Mouse (Mus musculus) neural tube, embryonic 11.5 days (tissue): ENCODE results near the gene Fbxl22. TPM values are rescaled to one million over a fixed set of nuclear protein-coding genes. Genes with fewer than 3 reads are reported as not detected.
A peak's percentile ranks its signal among the peaks of the same experiment; 100 is the strongest.

Experiments used
- ATAC-seq: fragments of 200-750 bp; cut with Nextera tagmentation; 2 replicates; pipeline ENCODE4 v1.8.0; 2017; ENCODE audit warnings: moderate number of reproducible peaks, mild to moderate bottlenecking, moderate TSS enrichment, moderate library complexity; ENCODE audit not compliant: insufficient read depth, low FRiP score, low TSS enrichment
- DNase-seq: peaks from one replicate; pipeline ENCODE4 v3.0.0-alpha.2; 2015; ENCODE audit warnings: low spot score
- H3K27ac ChIP-seq: fragments of 300-500 bp; sonication (generic); 2 replicates; pipeline ENCODE4 v1.5.1; 2014; ENCODE audit warnings: low read depth, mild to moderate bottlenecking, low read length
- H3K27me3 ChIP-seq: fragments of 300-500 bp; sonication (generic); 2 replicates; pipeline ENCODE4 v1.6.1; 2014; ENCODE audit warnings: mild to moderate bottlenecking, low read length, mixed read lengths; ENCODE audit not compliant: control insufficient read depth, insufficient read depth
- H3K36me3 ChIP-seq: fragments of 300-500 bp; sonication (generic); 2 replicates; pipeline ENCODE4 v1.6.1; 2014; ENCODE audit warnings: mild to moderate bottlenecking, low read length, moderate library complexity, mixed read lengths; ENCODE audit not compliant: control insufficient read depth, insufficient read depth
- H3K4me1 ChIP-seq: fragments of 300-500 bp; sonication (generic); 2 replicates; pipeline ENCODE4 v1.6.1; 2014; ENCODE audit warnings: low read length, mixed read lengths; ENCODE audit not compliant: control insufficient read depth, insufficient read depth
- H3K4me2 ChIP-seq: fragments of 300-500 bp; sonication (generic); 2 replicates; pipeline ENCODE4 v1.6.1; 2014; ENCODE audit warnings: low read depth, mild to moderate bottlenecking, moderate library complexity
- H3K4me3 ChIP-seq: fragments of 300-500 bp; sonication (generic); 2 replicates; pipeline ENCODE4 v1.5.1; 2014; ENCODE audit warnings: low read depth, low read length
- H3K9ac ChIP-seq: fragments of 300-500 bp; sonication (generic); 2 replicates; pipeline ENCODE4 v1.6.1; 2014; ENCODE audit warnings: mild to moderate bottlenecking, low read length
- H3K9me3 ChIP-seq: fragments of 300-500 bp; sonication (generic); 2 replicates; pipeline ENCODE4 v1.6.1; 2016; ENCODE audit warnings: low read length; ENCODE audit not compliant: control insufficient read depth
- WGBS: fragments of 180-500 bp; shearing (Covaris S2); extraction: QIAGEN DNeasy Blood & Tissue Kit; methylation state at CpG from one replicate; pipeline ENCODE4 v1.1.7; 2014; 5-methylcytosine and 5-hydroxymethylcytosine counted together
- polyA plus RNA-seq: library from polyadenylated mRNA; unstranded; fragments of >200 nt; fragmentation: Nextera tagmentation; extraction: Ambion mirVana; gene quantifications from 2 replicates; pipeline ENCODE4 v1.2.1, GENCODE M21; 2014

The Fbxl22 gene
- polyA plus RNA-seq = 2.8 and 3.0 TPM in 2 replicates

DNA sequence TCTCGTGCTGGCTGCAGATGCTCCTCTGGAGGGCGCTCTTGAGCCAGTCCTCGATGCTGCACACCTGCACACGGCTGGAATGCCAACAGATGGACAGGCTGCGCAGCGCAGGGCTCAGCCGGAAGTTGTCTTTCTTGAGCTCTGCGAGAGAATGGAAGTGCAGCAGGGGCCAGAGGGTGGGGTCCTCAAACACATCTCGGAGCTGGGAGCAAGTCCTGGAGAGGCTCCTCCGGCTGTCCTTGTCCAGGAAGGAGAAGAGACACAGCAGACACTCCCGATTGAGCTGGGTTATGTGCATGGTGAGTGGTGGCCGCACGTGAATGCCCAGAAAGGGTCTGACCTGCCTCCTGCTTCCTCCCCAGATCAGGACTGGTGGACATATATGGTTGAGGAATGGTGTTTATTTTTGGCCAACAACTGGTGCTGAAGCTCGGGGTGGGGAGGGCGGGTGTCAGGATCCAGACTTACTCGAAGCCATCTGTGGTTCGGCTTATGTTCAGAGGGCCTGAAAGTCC lies at the start of gene Fbxl22:
TSS of gene Fbxl22 (minus strand) at position 338 of the 515 bp plus-strand sequence.
- Histone ChIP-seq H3K9ac (no peak within 1 kb of the TSS), H3K9me3 (no peaks in the 10 kb centered on the region), H3K27ac (0 out of 2 replicates have a peak within 1 kb of the TSS, but pooled peaks have one; percentile 8), H3K4me2 (no peak within 1 kb of the TSS), H3K4me3 (no peak within 1 kb of the TSS), H3K4me1 (peaks cover 4% of the 10 kb centered on the region; the same call in 1 of the 2 replicates), H3K36me3 (peaks cover 8% of the 10 kb centered on the region), H3K27me3 (no peaks in the 10 kb centered on the region)
- 76% methylated on average over 17 of the region's 17 CpGs for WGBS
- ATAC-seq (no peak), DNase-seq (peak; percentile 32)

DNA sequence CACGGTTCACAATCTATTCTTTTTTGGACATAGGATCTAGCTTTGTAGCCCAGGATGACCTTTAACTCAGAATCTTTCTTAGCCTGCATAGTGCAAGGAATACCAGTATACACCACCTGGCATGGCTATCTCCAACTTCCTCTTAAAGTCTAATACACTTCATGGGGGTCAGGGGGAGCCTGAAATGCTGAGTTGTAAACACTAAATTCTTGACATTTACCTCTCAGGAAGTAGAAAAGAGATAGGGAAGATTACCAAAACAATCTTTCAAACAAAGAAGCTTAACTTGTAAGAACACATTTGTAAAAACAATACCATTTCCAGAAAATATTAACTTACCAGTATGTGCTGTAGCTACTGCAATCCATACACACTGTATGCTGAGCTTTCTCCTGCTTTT lies 47.8 kb upstream of the Fbxl22 start:
- Histone ChIP-seq H3K36me3 (no peaks in the 10 kb centered on the region), H3K4me1 (no peaks in the 10 kb centered on the region), H3K4me2 (no peak overlapping the region), H3K9me3 (no peaks in the 10 kb centered on the region), H3K27me3 (no peaks in the 10 kb centered on the region), H3K4me3 (no peak overlapping the region), H3K27ac (no peak overlapping the region), H3K9ac (no peak overlapping the region)
- 91% methylated on average over 1 of the region's 1 CpGs for WGBS
- DNase-seq = no peak
- ATAC-seq = no peak

DNA sequence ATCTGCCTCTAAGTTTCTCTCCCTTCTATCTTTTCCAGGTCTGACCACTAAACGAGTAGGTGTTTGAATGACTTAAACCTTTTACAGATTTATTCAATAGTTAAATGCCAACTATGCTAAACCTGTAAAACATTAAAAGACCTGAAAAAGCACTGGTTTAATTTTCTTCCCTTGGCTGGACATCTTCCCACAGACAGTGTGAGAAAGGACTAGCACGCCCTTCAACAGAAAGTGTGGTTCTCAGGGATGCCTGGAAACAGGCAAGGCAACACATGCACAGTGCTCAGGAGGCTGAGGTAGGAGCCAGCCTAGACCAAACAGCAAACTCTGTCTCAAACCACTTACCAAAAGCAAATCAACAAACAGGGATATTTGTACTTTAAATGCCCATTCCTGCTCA lies 47.1 kb upstream of the Fbxl22 start:
- Histone ChIP-seq H3K4me3 (no peak overlapping the region), H3K9me3 (no peaks in the 10 kb centered on the region), H3K36me3 (no peaks in the 10 kb centered on the region), H3K27ac (no peak overlapping the region), H3K9ac (no peak overlapping the region), H3K4me1 (no peaks in the 10 kb centered on the region), H3K4me2 (no peak overlapping the region), H3K27me3 (no peaks in the 10 kb centered on the region)
- DNase-seq (no peak), ATAC-seq (no peak)
- WGBS = 90% methylated on average over 2 of the region's 2 CpGs

DNA sequence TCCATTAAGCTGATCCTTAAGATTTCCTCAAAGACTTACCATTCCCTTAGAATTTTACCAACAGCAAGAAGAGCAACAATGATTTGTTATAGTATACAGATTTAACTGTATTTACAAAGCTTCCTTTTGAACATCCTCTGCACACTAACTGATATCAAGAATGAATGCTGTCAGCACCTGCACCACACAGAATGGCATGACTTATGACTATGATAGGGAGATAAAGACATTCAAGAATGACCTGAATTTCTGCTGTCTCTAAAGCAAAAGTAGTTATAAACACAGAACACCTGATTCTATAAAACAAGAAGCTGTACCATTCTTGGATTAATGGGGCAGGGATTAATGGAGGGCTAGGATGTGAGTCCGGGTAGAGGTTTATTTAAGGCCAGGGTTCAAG lies 46.3 kb upstream of the Fbxl22 start:
- Histone ChIP-seq H3K27me3 (no peaks in the 10 kb centered on the region), H3K4me1 (no peaks in the 10 kb centered on the region), H3K36me3 (no peaks in the 10 kb centered on the region), H3K9me3 (no peaks in the 10 kb centered on the region), H3K9ac (no peak overlapping the region), H3K4me3 (no peak overlapping the region), H3K27ac (no peak overlapping the region), H3K4me2 (no peak overlapping the region)
- no peak for DNase-seq
- ATAC-seq = no peak
- WGBS = 86% methylated on average over 1 of the region's 1 CpGs

DNA sequence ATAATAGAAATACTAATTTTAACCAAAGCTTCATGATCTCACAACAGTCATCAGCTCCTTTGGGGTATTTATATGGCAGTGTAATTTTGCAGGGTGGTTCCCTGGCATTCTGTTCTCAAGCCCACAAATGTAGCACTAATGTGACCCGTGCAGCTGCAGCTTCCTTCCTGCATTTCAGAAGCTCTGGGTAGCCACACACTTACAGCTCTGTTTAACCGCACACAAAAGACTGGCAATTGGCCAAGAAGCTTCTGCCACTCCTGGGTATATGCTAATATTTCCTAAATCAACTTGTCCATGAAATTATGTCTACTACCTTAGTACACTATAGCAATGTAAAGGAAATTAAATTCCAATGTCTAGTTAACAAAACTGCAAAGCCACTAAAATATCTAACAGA lies 45.9 kb upstream of the Fbxl22 start:
- no peak for ATAC-seq
- no peak overlapping the region for H3K4me3 ChIP-seq
- no peaks in the 10 kb centered on the region for H3K36me3 ChIP-seq
- no peaks in the 10 kb centered on the region for H3K4me1 ChIP-seq
- whole genome bisulfite sequencing = 59% methylated on average over 2 of the region's 2 CpGs
- H3K9ac ChIP-seq = no peak overlapping the region
- H3K27ac ChIP-seq = no peak overlapping the region
- H3K4me2 ChIP-seq = no peak overlapping the region
- peak; percentile 22 for DNase-seq
- no peaks in the 10 kb centered on the region for H3K27me3 ChIP-seq
- H3K9me3 ChIP-seq = no peaks in the 10 kb centered on the region

DNA sequence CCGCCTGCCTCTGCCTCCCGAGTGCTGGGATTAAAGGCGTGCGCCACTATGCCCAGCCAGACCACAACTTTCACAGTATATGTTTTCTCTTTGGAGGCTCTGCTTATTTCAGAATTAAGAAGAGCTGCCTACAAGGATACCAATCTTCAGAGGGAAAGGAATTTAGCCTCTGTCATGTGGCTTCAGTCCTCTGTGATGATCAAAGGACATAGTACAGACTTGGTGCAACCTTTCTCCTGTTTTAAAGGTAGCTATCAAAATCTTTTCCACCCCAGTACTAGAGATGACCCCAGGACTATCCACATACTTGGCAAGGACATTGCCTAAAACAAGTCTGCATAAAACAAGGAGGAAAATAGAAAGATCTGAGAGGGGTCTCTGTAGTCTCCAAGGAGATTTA lies 44.6 kb upstream of the Fbxl22 start:
- DNase-seq (no peak), ATAC-seq (no peak)
- Histone ChIP-seq H3K9ac (no peak overlapping the region), H3K9me3 (no peaks in the 10 kb centered on the region), H3K4me1 (no peaks in the 10 kb centered on the region), H3K4me3 (no peak overlapping the region), H3K4me2 (no peak overlapping the region), H3K27ac (no peak overlapping the region), H3K36me3 (no peaks in the 10 kb centered on the region), H3K27me3 (no peaks in the 10 kb centered on the region)
- WGBS = 97% methylated on average over 4 of the region's 4 CpGs

DNA sequence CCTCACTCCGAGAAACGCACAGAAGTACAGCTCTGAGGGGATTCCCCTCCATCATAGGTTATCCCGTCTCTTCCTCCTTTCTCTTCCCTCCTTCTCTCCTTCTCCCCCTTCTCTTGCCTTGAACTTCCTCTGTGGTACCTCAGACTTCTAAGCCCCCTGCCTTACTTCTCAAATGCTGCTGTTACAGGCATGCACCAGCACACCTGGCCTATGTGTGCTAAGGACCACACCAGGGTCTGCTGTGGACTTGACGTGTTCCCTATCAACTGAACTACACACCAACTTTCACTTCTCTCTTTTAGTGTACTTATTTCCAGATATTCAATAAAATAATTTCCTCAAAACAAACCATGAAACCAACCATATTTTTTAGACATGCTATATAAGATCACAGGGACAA lies 28.4 kb upstream of the Fbxl22 start:
- H3K9me3 ChIP-seq = no peaks in the 10 kb centered on the region
- H3K9ac ChIP-seq = no peak overlapping the region
- H3K36me3 ChIP-seq = peaks cover 12% of the 10 kb centered on the region
- H3K4me1 ChIP-seq = no peaks in the 10 kb centered on the region
- H3K27ac ChIP-seq = no peak overlapping the region
- WGBS = 88% methylated on average over 4 of the region's 4 CpGs
- no peaks in the 10 kb centered on the region for H3K27me3 ChIP-seq
- ATAC-seq (no peak), DNase-seq (no peak)
- no peak overlapping the region for H3K4me2 ChIP-seq
- H3K4me3 ChIP-seq = no peak overlapping the region

DNA sequence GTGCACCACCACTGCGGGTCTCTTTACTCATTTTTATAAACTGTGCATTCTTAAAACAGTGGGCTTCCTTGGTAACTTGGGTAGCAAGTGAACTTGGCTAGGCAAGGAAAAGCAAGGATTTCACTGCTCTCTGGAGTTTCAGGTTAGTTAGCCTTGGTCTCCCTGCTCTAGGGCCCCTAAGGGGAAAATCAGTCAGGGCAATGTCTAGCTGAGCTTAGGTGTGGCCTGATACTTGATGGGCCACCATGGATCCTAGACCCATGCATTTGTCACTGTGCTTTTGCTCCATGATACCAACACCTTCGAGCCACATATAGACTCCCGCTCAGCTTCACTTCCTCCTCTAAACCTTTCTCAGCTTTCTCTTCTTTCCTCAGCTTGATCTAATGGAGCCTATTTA lies 7.2 kb upstream of the Fbxl22 start:
- peaks cover 11% of the 10 kb centered on the region for H3K36me3 ChIP-seq
- DNase-seq (no peak), ATAC-seq (no peak)
- H3K4me3 ChIP-seq = no peak overlapping the region
- H3K27me3 ChIP-seq = no peaks in the 10 kb centered on the region
- WGBS = 94% methylated on average over 3 of the region's 3 CpGs
- no peaks in the 10 kb centered on the region for H3K9me3 ChIP-seq
- no peak overlapping the region for H3K9ac ChIP-seq
- no peak overlapping the region for H3K27ac ChIP-seq
- H3K4me2 ChIP-seq = no peak overlapping the region
- no peaks in the 10 kb centered on the region for H3K4me1 ChIP-seq

DNA sequence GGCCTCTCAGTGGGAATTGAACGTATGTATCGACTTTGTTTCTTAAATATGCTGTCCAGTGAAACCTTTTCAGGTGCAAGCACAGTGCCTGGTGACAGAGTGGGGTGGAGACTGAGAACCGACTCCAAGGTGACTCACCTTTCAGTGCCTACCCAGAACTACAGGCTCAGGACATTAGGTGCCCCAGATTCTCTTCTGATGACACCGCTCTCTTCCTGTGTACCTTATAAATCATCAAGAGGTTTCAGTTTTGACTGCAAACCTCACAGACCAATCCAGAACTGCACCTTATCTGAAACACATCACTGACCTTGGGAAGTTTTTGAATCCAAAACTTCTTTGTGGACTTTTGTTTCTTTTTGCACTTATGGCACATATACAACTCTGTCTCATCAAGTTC lies 5.9 kb upstream of the Fbxl22 start:
- Histone ChIP-seq H3K27me3 (no peaks in the 10 kb centered on the region), H3K4me3 (no peak overlapping the region), H3K9me3 (no peaks in the 10 kb centered on the region), H3K27ac (no peak overlapping the region), H3K9ac (no peak overlapping the region), H3K4me2 (no peak overlapping the region), H3K4me1 (no peaks in the 10 kb centered on the region), H3K36me3 (peaks cover 14% of the 10 kb centered on the region)
- no peak for ATAC-seq
- WGBS = 93% methylated on average over 4 of the region's 4 CpGs
- no peak for DNase-seq
